Mouse (Mus musculus) adrenal gland, adult 18-20 months (tissue): ENCODE results near the gene Ccdc85a. TPM values are rescaled to one million over a fixed set of nuclear protein-coding genes. Genes with fewer than 3 reads are reported as not detected.
"Not testable (repeated sequence)": the region's sequence is repeated elsewhere in the genome, so short reads cannot be mapped to it uniquely, and the experiment has no call there.

ENCODE experiments used
- DNase-seq, 2 experiments: peaks; one replicate each; pipeline ENCODE4 v3.0.0; 2021 to 2022; ENCODE audit warnings: low spot score in 2 of 2
- total RNA-seq, 2 experiments: library from RNA; stranded (reverse); gene quantifications; 1 replicate in 1 of 2; 2 replicates in 1 of 2; pipeline ENCODE4 v1.2.3; 2021

Ccdc85a gene
- total RNA-seq, 2 experiments from 2014 or later, result 4.3 to 5.0 TPM

- no peak for DNase-seq
Observed at GRCm38 (mm10) chr11:28439877-28440276, 144.2 kb downstream of the Ccdc85a start.

GRCm38 (mm10) chr11:28422451-28423231, 161.5 kb downstream of the Ccdc85a start:
- DNase-seq, result no peak

- DNase-seq, result no peak
Observed at GRCm38 (mm10) chr11:28415841-28416240, 168.3 kb downstream of the Ccdc85a start.

- DNase-seq, result not testable (repeated sequence)
Observed at GRCm38 (mm10) chr11:28409880-28410279, 174.2 kb downstream of the Ccdc85a start.

- DNase-seq, result no peak
Observed at GRCm38 (mm10) chr11:28397166-28397565, 187.0 kb downstream of the Ccdc85a start.

- DNase-seq, result no peak
Observed at GRCm38 (mm10) chr11:28375891-28376290, 208.2 kb downstream of the Ccdc85a start.

GRCm38 (mm10) chr11:28374636-28375035, 209.5 kb downstream of the Ccdc85a start:
- DNase-seq, result no peak

GRCm38 (mm10) chr11:28371381-28371780, 212.7 kb downstream of the Ccdc85a start:
- DNase-seq, result not testable (repeated sequence)

GRCm38 (mm10) chr11:28365929-28366244, 218.2 kb downstream of the Ccdc85a start:
- DNase-seq, result no peak

GRCm38 (mm10) chr11:28365209-28365928, 218.8 kb downstream of the Ccdc85a start:
- peak; percentile 58 to 69 for DNase-seq

GRCm38 (mm10) chr11:28343465-28343864, 240.7 kb downstream of the Ccdc85a start:
- no peak for DNase-seq

- no peak for DNase-seq
Observed at GRCm38 (mm10) chr11:28341887-28342286, 242.2 kb downstream of the Ccdc85a start.

GRCm38 (mm10) chr11:28339224-28340150, 244.6 kb downstream of the Ccdc85a start, which contains the start of gene Gm6685:
Gene Gm6685, minus strand, starts transcription at chr11:28339867.
- DNase-seq, result not testable (repeated sequence)

Other genes starting within 250 kb of the Ccdc85a start
- gene Gm6685, start 244.5 kb downstream of the Ccdc85a start, total RNA-seq, result 1 to 10 TPM; 5.9 to 6.4 TPM